Mouse (Mus musculus): ENCODE data around the gene Anxa6. TPM values are rescaled to one million over a fixed set of nuclear protein-coding genes. Genes with fewer than 3 reads are reported as not detected.

The Anxa6 gene
- polyA plus RNA-seq, 1 experiment from 2014 or later, result 78.5 TPM

GRCm38 (mm10) chr11:55004970-55005502 is 28.2 kb downstream of the Anxa6 start:
- Histone ChIP-seq H3K9ac (ENCODE audit: low read depth, low read length) (no peak overlapping the region), H3K27me3 (replicated peaks; ENCODE audit: control insufficient read depth, insufficient read depth, low read length) (no peaks in the 10 kb centered on the region), H3K36me3 (ENCODE audit: control insufficient read depth, insufficient read depth, low read length) (peaks cover 32% of the 10 kb centered on the region), H3K4me3 (ENCODE audit: low read depth, low read length) (no peak overlapping the region), H3K27ac (ENCODE audit: low read depth, low read length) (no peak overlapping the region), H3K4me1 (replicated peaks; ENCODE audit: control insufficient read depth, insufficient read depth, low read length) (no peaks in the 10 kb centered on the region), H3K9me3 (ENCODE audit: control insufficient read depth, low read length) (no peaks in the 10 kb centered on the region), H3K4me2 (no peak overlapping the region)
- ATAC-seq (replicated peaks; ENCODE audit: low FRiP score) (no peak), DNase-seq (ENCODE audit: low spot score) (no peak)
- 78% methylated on average over 7 of the region's 7 CpGs for WGBS

GRCm38 (mm10) chr11:54998708-54999107 is 34.5 kb downstream of the Anxa6 start:
- Histone ChIP-seq H3K4me3 (ENCODE audit: low read depth, low read length) (no peak overlapping the region), H3K36me3 (ENCODE audit: control insufficient read depth, insufficient read depth, low read length) (peaks cover 20% of the 10 kb centered on the region), H3K27me3 (replicated peaks; ENCODE audit: control insufficient read depth, insufficient read depth, low read length) (no peaks in the 10 kb centered on the region), H3K4me1 (replicated peaks; ENCODE audit: control insufficient read depth, insufficient read depth, low read length) (no peaks in the 10 kb centered on the region), H3K4me2 (no peak overlapping the region), H3K9me3 (ENCODE audit: control insufficient read depth, low read length) (no peaks in the 10 kb centered on the region), H3K9ac (ENCODE audit: low read depth, low read length) (no peak overlapping the region), H3K27ac (ENCODE audit: low read depth, low read length) (no peak overlapping the region)
- ATAC-seq (replicated peaks; ENCODE audit: low FRiP score) (no peak), DNase-seq (ENCODE audit: low spot score) (no peak)
- WGBS, result 73% methylated on average over 2 of the region's 2 CpGs

- Histone ChIP-seq H3K9me3 (ENCODE audit: control insufficient read depth, low read length) (no peaks in the 10 kb centered on the region), H3K4me1 (replicated peaks; ENCODE audit: control insufficient read depth, insufficient read depth, low read length) (no peaks in the 10 kb centered on the region), H3K27ac (ENCODE audit: low read depth, low read length) (no peak overlapping the region), H3K27me3 (replicated peaks; ENCODE audit: control insufficient read depth, insufficient read depth, low read length) (no peaks in the 10 kb centered on the region), H3K36me3 (ENCODE audit: control insufficient read depth, insufficient read depth, low read length) (peaks cover 20% of the 10 kb centered on the region), H3K9ac (ENCODE audit: low read depth, low read length) (no peak overlapping the region), H3K4me2 (no peak overlapping the region), H3K4me3 (ENCODE audit: low read depth, low read length) (no peak overlapping the region)
- ATAC-seq (replicated peaks; ENCODE audit: low FRiP score) (no peak), DNase-seq (ENCODE audit: low spot score) (peak; percentile 51)
- 6% methylated on average over 12 of the region's 12 CpGs for WGBS
Measured at GRCm38 (mm10) chr11:54998284-54998683, 35.0 kb downstream of the Anxa6 start.

GRCm38 (mm10) chr11:54996176-54996575 is 37.1 kb downstream of the Anxa6 start:
- no peak overlapping the region for H3K9ac ChIP-seq (ENCODE audit: low read depth, low read length)
- WGBS, result 74% methylated on average over 7 of the region's 7 CpGs
- no peaks in the 10 kb centered on the region for H3K4me1 ChIP-seq (replicated peaks; ENCODE audit: control insufficient read depth, insufficient read depth, low read length)
- no peaks in the 10 kb centered on the region for H3K27me3 ChIP-seq (replicated peaks; ENCODE audit: control insufficient read depth, insufficient read depth, low read length)
- no peak overlapping the region for H3K27ac ChIP-seq (ENCODE audit: low read depth, low read length)
- DNase-seq (ENCODE audit: low spot score), result no peak
- no peaks in the 10 kb centered on the region for H3K9me3 ChIP-seq (ENCODE audit: control insufficient read depth, low read length)
- peaks cover 15% of the 10 kb centered on the region for H3K36me3 ChIP-seq (ENCODE audit: control insufficient read depth, insufficient read depth, low read length)
- no peak overlapping the region for H3K4me3 ChIP-seq (ENCODE audit: low read depth, low read length)
- H3K4me2 ChIP-seq, result no peak overlapping the region
- ATAC-seq (replicated peaks; ENCODE audit: low FRiP score), result no peak

- DNase-seq (ENCODE audit: low spot score), result no peak
- H3K27me3 ChIP-seq (replicated peaks; ENCODE audit: control insufficient read depth, insufficient read depth, low read length), result no peaks in the 10 kb centered on the region
- no peak for ATAC-seq (replicated peaks; ENCODE audit: low FRiP score)
- no peak overlapping the region for H3K27ac ChIP-seq (ENCODE audit: low read depth, low read length)
- no peak overlapping the region for H3K9ac ChIP-seq (ENCODE audit: low read depth, low read length)
- H3K36me3 ChIP-seq (ENCODE audit: control insufficient read depth, insufficient read depth, low read length), result peaks cover 16% of the 10 kb centered on the region
- H3K9me3 ChIP-seq (ENCODE audit: control insufficient read depth, low read length), result no peaks in the 10 kb centered on the region
- H3K4me3 ChIP-seq (ENCODE audit: low read depth, low read length), result no peak overlapping the region
- no peaks in the 10 kb centered on the region for H3K4me1 ChIP-seq (replicated peaks; ENCODE audit: control insufficient read depth, insufficient read depth, low read length)
- H3K4me2 ChIP-seq, result no peak overlapping the region
Measured at GRCm38 (mm10) chr11:54989920-54990319, 43.3 kb downstream of the Anxa6 start.

- Histone ChIP-seq H3K36me3 (ENCODE audit: control insufficient read depth, insufficient read depth, low read length) (peaks cover 13% of the 10 kb centered on the region), H3K4me2 (no peak overlapping the region), H3K27me3 (replicated peaks; ENCODE audit: control insufficient read depth, insufficient read depth, low read length) (no peaks in the 10 kb centered on the region), H3K4me3 (ENCODE audit: low read depth, low read length) (no peak overlapping the region), H3K4me1 (replicated peaks; ENCODE audit: control insufficient read depth, insufficient read depth, low read length) (no peaks in the 10 kb centered on the region), H3K9ac (ENCODE audit: low read depth, low read length) (no peak overlapping the region), H3K9me3 (ENCODE audit: control insufficient read depth, low read length) (no peaks in the 10 kb centered on the region), H3K27ac (ENCODE audit: low read depth, low read length) (no peak overlapping the region)
- 78% methylated on average over 8 of the region's 8 CpGs for WGBS
- ATAC-seq (replicated peaks; ENCODE audit: low FRiP score) (no peak), DNase-seq (ENCODE audit: low spot score) (no peak)
Measured at GRCm38 (mm10) chr11:54988754-54989349, 44.4 kb downstream of the Anxa6 start.

- H3K9ac ChIP-seq (ENCODE audit: low read depth, low read length), result no peak overlapping the region
- H3K36me3 ChIP-seq (ENCODE audit: control insufficient read depth, insufficient read depth, low read length), result peaks cover 18% of the 10 kb centered on the region
Measured at GRCm38 (mm10) chr11:54987974-54988373, 45.3 kb downstream of the Anxa6 start.

GRCm38 (mm10) chr11:54985086-54985485 is 48.2 kb downstream of the Anxa6 start:
- H3K36me3 ChIP-seq (ENCODE audit: control insufficient read depth, insufficient read depth, low read length), result peaks cover 30% of the 10 kb centered on the region; the same call in 1 of the 2 replicates
- ATAC-seq (replicated peaks; ENCODE audit: low FRiP score), result no peak
- WGBS, result 71% methylated on average over 3 of the region's 3 CpGs

More at GRCm38 (mm10) chr11:54987974-54988373, 45.3 kb downstream of the Anxa6 start:
- Histone ChIP-seq H3K27me3 (replicated peaks; ENCODE audit: control insufficient read depth, insufficient read depth, low read length) (no peaks in the 10 kb centered on the region), H3K9me3 (ENCODE audit: control insufficient read depth, low read length) (no peaks in the 10 kb centered on the region), H3K27ac (ENCODE audit: low read depth, low read length) (no peak overlapping the region), H3K4me3 (ENCODE audit: low read depth, low read length) (no peak overlapping the region), H3K4me1 (replicated peaks; ENCODE audit: control insufficient read depth, insufficient read depth, low read length) (no peaks in the 10 kb centered on the region), H3K4me2 (no peak overlapping the region)
- 76% methylated on average over 1 of the region's 1 CpGs for WGBS
- DNase-seq (ENCODE audit: low spot score), result no peak
- no peak for ATAC-seq (replicated peaks; ENCODE audit: low FRiP score)

GRCm38 (mm10) chr11:54984581-54984980 is 48.7 kb downstream of the Anxa6 start:
- peaks cover 30% of the 10 kb centered on the region; the same call in 1 of the 2 replicates for H3K36me3 ChIP-seq (ENCODE audit: control insufficient read depth, insufficient read depth, low read length)
- no peaks in the 10 kb centered on the region for H3K9me3 ChIP-seq (ENCODE audit: control insufficient read depth, low read length)
- no peak overlapping the region for H3K9ac ChIP-seq (ENCODE audit: low read depth, low read length)
- no peaks in the 10 kb centered on the region for H3K27me3 ChIP-seq (replicated peaks; ENCODE audit: control insufficient read depth, insufficient read depth, low read length)
- no peaks in the 10 kb centered on the region for H3K4me1 ChIP-seq (replicated peaks; ENCODE audit: control insufficient read depth, insufficient read depth, low read length)
- ATAC-seq (replicated peaks; ENCODE audit: low FRiP score) (no peak), DNase-seq (ENCODE audit: low spot score) (no peak)
- H3K4me2 ChIP-seq, result no peak overlapping the region
- WGBS, result 53% methylated on average over 4 of the region's 4 CpGs
- no peak overlapping the region for H3K27ac ChIP-seq (ENCODE audit: low read depth, low read length)
- no peak overlapping the region for H3K4me3 ChIP-seq (ENCODE audit: low read depth, low read length)

More at GRCm38 (mm10) chr11:54985086-54985485, 48.2 kb downstream of the Anxa6 start:
- Histone ChIP-seq H3K4me1 (replicated peaks; ENCODE audit: control insufficient read depth, insufficient read depth, low read length) (no peaks in the 10 kb centered on the region), H3K27ac (ENCODE audit: low read depth, low read length) (no peak overlapping the region), H3K9me3 (ENCODE audit: control insufficient read depth, low read length) (no peaks in the 10 kb centered on the region), H3K9ac (ENCODE audit: low read depth, low read length) (no peak overlapping the region), H3K4me3 (ENCODE audit: low read depth, low read length) (no peak overlapping the region), H3K27me3 (replicated peaks; ENCODE audit: control insufficient read depth, insufficient read depth, low read length) (no peaks in the 10 kb centered on the region), H3K4me2 (no peak overlapping the region)
- DNase-seq (ENCODE audit: low spot score), result no peak
